Mouse (Mus musculus) thymus, adult 2 months (tissue): ENCODE measurements around the gene Fam168a.

Experiments used
- CTCF ChIP-seq: fragments of 200-500 bp; IDR thresholded peaks from 2 replicates; pipeline ENCODE4 v1.5.1; 2012; ENCODE audit warnings: mild to moderate bottlenecking, control low read depth, low read length, moderate library complexity, borderline replicate concordance; ENCODE audit not compliant: control insufficient read depth, poor library complexity, insufficient read depth; ENCODE audit errors: extremely low read depth
- POLR2A ChIP-seq: fragments of 200-500 bp; IDR thresholded peaks from 2 replicates; pipeline ENCODE4 v1.6.1; 2012; ENCODE audit warnings: mild to moderate bottlenecking, low read length, control low read depth, moderate library complexity; ENCODE audit not compliant: control insufficient read depth, poor library complexity, insufficient read depth; ENCODE audit errors: extremely low read depth

- TF ChIP-seq POLR2A (no peak), CTCF (no peak)
Measured at GRCm38 (mm10) chr7:100835168-100835567, 128.7 kb downstream of the Fam168a start.
